Mouse (Mus musculus) limb, embryonic 10.5 days (tissue): ENCODE data around the gene Rnf213. TPM values are rescaled to one million over a fixed set of nuclear protein-coding genes. Genes with fewer than 3 reads are reported as not detected.

Source experiments
- DNase-seq: peaks from one replicate; pipeline ENCODE4 v3.0.0-alpha.2; 2017; ENCODE audit warnings: low spot score
- H3K27ac ChIP-seq: fragments of 300-500 bp; sonication (generic); 2 replicates; pipeline ENCODE4 v1.5.1; 2016; ENCODE audit warnings: mild to moderate bottlenecking
- H3K27me3 ChIP-seq: fragments of 300-500 bp; sonication (generic); 2 replicates; pipeline ENCODE4 v1.6.1; 2016; ENCODE audit warnings: low read depth, mild to moderate bottlenecking; ENCODE audit not compliant: poor library complexity, severe bottlenecking
- H3K36me3 ChIP-seq: fragments of 300-500 bp; sonication (generic); 2 replicates; pipeline ENCODE4 v1.6.1; 2016; ENCODE audit warnings: mild to moderate bottlenecking, moderate library complexity
- H3K4me1 ChIP-seq: fragments of 300-500 bp; sonication (generic); 2 replicates; pipeline ENCODE4 v1.6.1; 2016
- H3K4me3 ChIP-seq: fragments of 300-500 bp; sonication (generic); 2 replicates; pipeline ENCODE4 v1.5.1; 2016; ENCODE audit warnings: mild to moderate bottlenecking, moderate library complexity
- H3K9me3 ChIP-seq: fragments of 300-500 bp; sonication (generic); replicated peaks from 2 replicates; pipeline ENCODE4 v1.6.1; 2016; ENCODE audit warnings: mild to moderate bottlenecking
- WGBS: fragments of 180-500 bp; shearing (Covaris S2); methylation state at CpG from one replicate; pipeline ENCODE4 v1.1.7; 2016; 5-methylcytosine and 5-hydroxymethylcytosine counted together
- microRNA counts: library from miRNA; unstranded; fragments of <30 nt; microRNA quantifications from one replicate; lab custom pipeline; 2017
- microRNA-seq: library from miRNA; unstranded; fragments of <30 nt; microRNA quantifications from one replicate; pipeline ENCODE4, GENCODE M21; 2017
- polyA plus RNA-seq: library from polyadenylated mRNA; unstranded; fragments of >200 nt; fragmentation: Nextera tagmentation; extraction: Ambion mirVana; gene quantifications from 2 replicates; pipeline ENCODE4 v1.2.1, GENCODE M21; 2016

Gene Rnf213
- polyA plus RNA-seq, 1 experiment from 2014 or later: 2.4 TPM

GRCm38 (mm10) chr11:119528930-119529329, 136.0 kb downstream of the Rnf213 start:
- Histone ChIP-seq H3K4me3 (no peak overlapping the region), H3K27ac (no peak overlapping the region), H3K36me3 (no peaks in the 10 kb centered on the region), H3K27me3 (no peaks in the 10 kb centered on the region), H3K4me1 (peaks cover 8% of the 10 kb centered on the region), H3K9me3 (no peaks in the 10 kb centered on the region)
- no peak for DNase-seq
- 73% methylated on average over 11 of the region's 11 CpGs for WGBS

GRCm38 (mm10) chr11:119532460-119532859, 139.6 kb downstream of the Rnf213 start:
- H3K36me3 ChIP-seq: no peaks in the 10 kb centered on the region
- no peak overlapping the region for H3K27ac ChIP-seq
- 78% methylated on average over 8 of the region's 8 CpGs for WGBS
- H3K27me3 ChIP-seq: no peaks in the 10 kb centered on the region
- no peak for DNase-seq
- H3K9me3 ChIP-seq: no peaks in the 10 kb centered on the region
- no peak overlapping the region for H3K4me3 ChIP-seq
- H3K4me1 ChIP-seq: peaks cover 4% of the 10 kb centered on the region; the same call in 1 of the 2 replicates

- H3K4me1 ChIP-seq: peaks cover 4% of the 10 kb centered on the region; the same call in 1 of the 2 replicates
- no peak overlapping the region for H3K4me3 ChIP-seq
- 70% methylated on average over 7 of the region's 7 CpGs for WGBS
- DNase-seq: no peak
- 0 out of 2 replicates have a peak, but pooled peaks cover 4% of the 10 kb centered on the region for H3K27me3 ChIP-seq
- no peak overlapping the region for H3K27ac ChIP-seq
- H3K36me3 ChIP-seq: no peaks in the 10 kb centered on the region
- no peaks in the 10 kb centered on the region for H3K9me3 ChIP-seq
These were observed 140.8 kb downstream of the Rnf213 start for GRCm38 (mm10) chr11:119533745-119534144.

MicroRNA genes within 50 kb of the gene (microRNA counts, 519-probe panel; counts per million panel counts)
- microRNA mmu-miR-1932 (lab: Ali Mortazavi, UCI): 684 counts per million, percentile 72 among the panel's probes with 10 or more counts

Small RNA genes within 50 kb of the gene (microRNA-seq; reads per million reads assigned to microRNA genes)
- gene Mir1932: not detected

Other genes starting within 250 kb of the Rnf213 start
- 19.6 and 20.2 TPM in 2 replicates for gene Tbc1d16, start 164.6 kb upstream of the Rnf213 start, polyA plus RNA-seq
- 9.8 and 12.8 TPM in 2 replicates for gene Ccdc40, start 164.5 kb upstream of the Rnf213 start, polyA plus RNA-seq
- 23.4 and 27.8 TPM in 2 replicates for gene Gaa, start 125.2 kb upstream of the Rnf213 start, polyA plus RNA-seq
- 503 and 564 TPM in 2 replicates for gene Eif4a3, start 93.0 kb upstream of the Rnf213 start, polyA plus RNA-seq
- 0.08 and 0.30 TPM in 2 replicates for gene Card14, start 85.3 kb upstream of the Rnf213 start, polyA plus RNA-seq
- 6.5 and 8.1 TPM in 2 replicates for gene Sgsh, start 37.6 kb upstream of the Rnf213 start, polyA plus RNA-seq
- 8.9 and 9.4 TPM in 2 replicates for gene Slc26a11, start 37.5 kb upstream of the Rnf213 start, polyA plus RNA-seq
- gene Endov, start 98.2 kb downstream of the Rnf213 start, polyA plus RNA-seq: 22.7 and 27.2 TPM in 2 replicates
- 0.25 and 0.36 TPM in 2 replicates for gene Nptx1, start 154.7 kb downstream of the Rnf213 start, polyA plus RNA-seq
- gene Rptor, start 209.8 kb downstream of the Rnf213 start, polyA plus RNA-seq: 17.4 and 17.9 TPM in 2 replicates